Mouse (Mus musculus) thymus, adult 2 months (tissue): ENCODE measurements at regions not wholly inside any gene's neighbourhood (a gene's known extent, or its start where the extent isn't known, plus 50 kb on each side); places are given as distances from the start of the nearest gene placed in this dataset.

Experiments used
- DNase-seq: peaks from one replicate; pipeline ENCODE4 v3.0.0; 2021
- H3K27ac ChIP-seq: fragments of 200-500 bp; 2 replicates; pipeline ENCODE4 v1.5.1; 2012; ENCODE audit warnings: low read length, control low read depth; ENCODE audit not compliant: control insufficient read depth, insufficient read depth
- H3K27me3 ChIP-seq: fragments of 200-500 bp; 2 replicates; pipeline ENCODE4 v1.6.1; 2012; ENCODE audit warnings: mild to moderate bottlenecking, low read length, moderate library complexity, mixed read lengths; ENCODE audit not compliant: control insufficient read depth, insufficient read depth
- H3K36me3 ChIP-seq: fragments of 200-500 bp; 2 replicates; pipeline ENCODE4 v1.6.1; 2012; ENCODE audit warnings: mild to moderate bottlenecking, low read length, moderate library complexity; ENCODE audit not compliant: control insufficient read depth, insufficient read depth
- H3K4me1 ChIP-seq: fragments of 200-500 bp; replicated peaks from 2 replicates; pipeline ENCODE4 v1.6.1; 2012; ENCODE audit warnings: low read length; ENCODE audit not compliant: control insufficient read depth, insufficient read depth
- H3K4me3 ChIP-seq: fragments of 200-500 bp; 2 replicates; pipeline ENCODE4 v1.5.1; 2012; ENCODE audit warnings: mild to moderate bottlenecking, low read length, control low read depth, moderate library complexity; ENCODE audit not compliant: control insufficient read depth, insufficient read depth
- CTCF ChIP-seq: fragments of 200-500 bp; IDR thresholded peaks from 2 replicates; pipeline ENCODE4 v1.5.1; 2012; ENCODE audit warnings: mild to moderate bottlenecking, control low read depth, low read length, moderate library complexity, borderline replicate concordance; ENCODE audit not compliant: control insufficient read depth, poor library complexity, insufficient read depth; ENCODE audit errors: extremely low read depth
- POLR2A ChIP-seq: fragments of 200-500 bp; IDR thresholded peaks from 2 replicates; pipeline ENCODE4 v1.6.1; 2012; ENCODE audit warnings: mild to moderate bottlenecking, low read length, control low read depth, moderate library complexity; ENCODE audit not compliant: control insufficient read depth, poor library complexity, insufficient read depth; ENCODE audit errors: extremely low read depth
- WGBS: fragments of 180-500 bp; shearing (Covaris S2); methylation state at CpG from one replicate; pipeline ENCODE4 v1.1.7; 2018; 5-methylcytosine and 5-hydroxymethylcytosine counted together

GRCm38 (mm10) chr17:80779782-80780181, 51.5 kb upstream of the Map4k3 start:
- WGBS: 88% methylated on average over 6 of the region's 6 CpGs

More at GRCm38 (mm10) chr17:80779782-80780181, 51.5 kb upstream of the Map4k3 start:
- no peak for DNase-seq
- no peaks in the 10 kb centered on the region for H3K4me1 ChIP-seq
- H3K4me3 ChIP-seq: no peak overlapping the region
- no peak overlapping the region for H3K27ac ChIP-seq
- no peaks in the 10 kb centered on the region for H3K27me3 ChIP-seq
- no peaks in the 10 kb centered on the region for H3K36me3 ChIP-seq
- TF ChIP-seq CTCF (no peak), POLR2A (no peak)
